Mouse (Mus musculus) lung, embryonic 16.5 days (tissue): ENCODE data around the gene Anxa10. TPM values are rescaled to one million over a fixed set of nuclear protein-coding genes. Genes with fewer than 3 reads are reported as not detected.

ENCODE experiments used
- ATAC-seq: fragments of 200-750 bp; cut with Nextera tagmentation; 2 replicates; pipeline ENCODE4 v1.8.0; 2017; ENCODE audit warnings: low read depth, mild to moderate bottlenecking, moderate library complexity
- H3K27ac ChIP-seq: fragments of 300-500 bp; sonication (generic); 2 replicates; pipeline ENCODE4 v1.5.1; 2014; ENCODE audit warnings: mild to moderate bottlenecking, control low read depth, low read length
- H3K27me3 ChIP-seq: fragments of 300-500 bp; sonication (generic); 2 replicates; pipeline ENCODE4 v1.6.1; 2014; ENCODE audit warnings: low read depth, low read length, mixed read lengths; ENCODE audit not compliant: control insufficient read depth, insufficient read depth
- H3K36me3 ChIP-seq: fragments of 300-500 bp; sonication (generic); 2 replicates; pipeline ENCODE4 v1.6.1; 2014; ENCODE audit warnings: low read length; ENCODE audit not compliant: control insufficient read depth, insufficient read depth
- H3K4me1 ChIP-seq: fragments of 300-500 bp; sonication (generic); replicated peaks from 2 replicates; pipeline ENCODE4 v1.6.1; 2014; ENCODE audit warnings: low read length, mixed read lengths; ENCODE audit not compliant: control insufficient read depth, insufficient read depth
- H3K4me2 ChIP-seq: fragments of 300-500 bp; sonication (generic); 2 replicates; pipeline ENCODE4 v1.6.1; 2014; ENCODE audit warnings: low read depth, low read length, control low read depth
- H3K4me3 ChIP-seq: fragments of 300-500 bp; sonication (generic); 2 replicates; pipeline ENCODE4 v1.5.1; 2014; ENCODE audit warnings: mild to moderate bottlenecking, low read length, control low read depth
- H3K9ac ChIP-seq: fragments of 300-500 bp; sonication (generic); 2 replicates; pipeline ENCODE4 v1.6.1; 2014; ENCODE audit warnings: low read length, control low read depth
- H3K9me3 ChIP-seq: fragments of 300-500 bp; sonication (generic); 2 replicates; pipeline ENCODE4 v1.6.1; 2016; ENCODE audit warnings: low read length; ENCODE audit not compliant: control insufficient read depth
- WGBS: fragments of 180-500 bp; shearing (Covaris S2); extraction: QIAGEN DNeasy Blood & Tissue Kit; methylation state at CpG from one replicate; pipeline ENCODE4 v1.1.7; 2014; 5-methylcytosine and 5-hydroxymethylcytosine counted together
- polyA plus RNA-seq: library from polyadenylated mRNA; unstranded; fragments of >200 nt; fragmentation: Nextera tagmentation; extraction: Ambion mirVana; gene quantifications from 2 replicates; pipeline ENCODE4 v1.2.1, GENCODE M21; 2015

Anxa10 gene
- polyA plus RNA-seq, 1 experiment from 2014 or later = not detected

DNA sequence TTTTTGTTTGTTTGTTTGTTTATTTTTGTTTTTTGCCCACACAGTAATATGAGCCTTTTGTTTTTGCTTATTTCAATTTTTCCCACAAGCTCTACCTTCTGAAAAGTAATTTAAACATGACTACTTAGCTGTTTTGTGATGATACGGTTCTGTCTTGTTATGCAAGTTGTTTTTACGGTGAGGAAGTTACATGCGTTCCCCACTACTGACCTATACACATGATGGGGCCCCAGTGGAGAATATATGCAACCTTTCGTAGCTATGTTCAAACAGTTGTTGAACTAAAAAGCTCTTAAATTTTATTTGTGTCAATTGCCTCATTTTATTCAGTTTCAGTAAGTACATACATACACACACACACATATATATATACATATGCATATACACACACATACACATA lies 108.4 kb downstream of the Anxa10 start:
- H3K4me1 ChIP-seq = no peaks in the 10 kb centered on the region
- WGBS = 88% methylated on average over 4 of the region's 4 CpGs
- no peaks in the 10 kb centered on the region for H3K36me3 ChIP-seq
- ATAC-seq = no peak
- no peak overlapping the region for H3K4me2 ChIP-seq
- H3K27me3 ChIP-seq = no peaks in the 10 kb centered on the region
- H3K9me3 ChIP-seq = no peaks in the 10 kb centered on the region
- no peak overlapping the region for H3K27ac ChIP-seq
- no peak overlapping the region for H3K4me3 ChIP-seq
- no peak overlapping the region for H3K9ac ChIP-seq

DNA sequence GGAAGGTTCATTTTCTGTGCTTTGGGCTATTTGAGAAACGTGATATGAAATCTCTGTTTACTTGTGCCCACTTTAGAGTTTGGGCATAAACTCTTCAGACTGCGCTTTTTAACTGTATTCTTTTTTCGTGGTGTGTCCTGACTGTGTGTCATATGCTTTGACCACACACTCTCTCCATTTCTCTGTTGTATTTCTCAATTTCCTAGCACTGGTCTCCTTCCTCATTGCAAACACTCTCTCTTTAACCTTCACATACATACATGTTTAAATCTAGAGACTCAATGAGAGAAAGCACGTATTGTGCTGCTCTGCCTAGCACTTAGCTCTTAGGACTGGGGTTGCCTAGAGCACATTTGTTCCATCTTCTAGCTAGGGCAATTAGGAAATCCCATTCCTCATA lies 108.8 kb downstream of the Anxa10 start:
- no peak overlapping the region for H3K9ac ChIP-seq
- no peaks in the 10 kb centered on the region for H3K36me3 ChIP-seq
- H3K4me2 ChIP-seq = no peak overlapping the region
- no peaks in the 10 kb centered on the region for H3K9me3 ChIP-seq
- no peaks in the 10 kb centered on the region for H3K4me1 ChIP-seq
- H3K27me3 ChIP-seq = no peaks in the 10 kb centered on the region
- no peak overlapping the region for H3K4me3 ChIP-seq
- H3K27ac ChIP-seq = no peak overlapping the region
- no peak for ATAC-seq
- 80% methylated on average over 4 of the region's 4 CpGs for WGBS

Other genes starting within 250 kb of the Anxa10 start
- gene Palld, start 220.5 kb downstream of the Anxa10 start, polyA plus RNA-seq = 79.8 and 84.1 TPM in 2 replicates
- gene Ddx60, start 195.1 kb downstream of the Anxa10 start, polyA plus RNA-seq = 0.53 and 0.55 TPM in 2 replicates